In the genomic region with DNA sequence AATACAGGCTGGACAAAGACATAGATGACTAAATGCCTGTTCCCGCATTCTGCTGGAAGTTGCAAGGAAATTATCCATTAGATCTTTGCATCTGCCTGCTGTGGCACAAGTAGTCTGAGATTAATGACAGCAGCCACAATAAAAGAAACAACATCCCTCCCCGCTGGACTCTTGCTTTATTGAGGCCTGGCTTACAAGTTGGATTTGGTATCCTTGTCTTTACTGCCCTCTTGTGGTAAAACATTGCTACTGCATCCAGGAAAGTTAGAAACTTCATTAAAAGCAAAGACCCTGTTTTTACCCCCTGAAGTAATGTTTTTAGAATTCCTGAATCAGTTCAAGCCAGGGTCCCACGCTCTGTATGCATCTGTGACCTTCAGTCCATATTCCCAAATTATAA, we compare ENCODE assay signal across 9 mouse cellular contexts. TPM values are rescaled to one million over a fixed set of nuclear protein-coding genes. Genes with fewer than 3 reads are reported as not detected.
A peak's percentile ranks its signal among the peaks of the same experiment; 100 is the strongest.
DNase-seq lines count a peak whose midpoint lies in the region; ATAC-seq lines count a peak whose summit lies in the region.
"Had no signal": no experiment of that assay in that cellular context is flagged by ENCODE, and none has a peak within 500 bp of the region (broad histone marks: within the 10 kb centered on the region; RNA-seq: fewer than 3 reads in every experiment).

No protein-coding gene starts in this region.

- H3K9me3 ChIP-seq in heart, embryonic 11.5 days (replicated peaks; ENCODE audit: control insufficient read depth, low read length): no peaks in the 10 kb centered on the region
- no peaks in the 10 kb centered on the region for H3K9me3 ChIP-seq in midbrain, embryonic 13.5 days
- H3K9me3 ChIP-seq in midbrain, embryonic 10.5 days (replicated peaks): no peaks in the 10 kb centered on the region
- H3K9me3 ChIP-seq in limb, embryonic 11.5 days (ENCODE audit: control insufficient read depth, low read length): no peaks in the 10 kb centered on the region

- no peak overlapping the region for H3K4me2 ChIP-seq in heart, embryonic 11.5 days
- H3K4me2 ChIP-seq in midbrain, embryonic 13.5 days (replicated peaks): no peak overlapping the region
- H3K4me2 ChIP-seq in limb, embryonic 11.5 days (ENCODE audit: low read depth, severe bottlenecking): no peak overlapping the region

- H3K4me1 ChIP-seq in heart, embryonic 11.5 days (ENCODE audit: control insufficient read depth, insufficient read depth, low read length): no peaks in the 10 kb centered on the region
- 0 out of 2 replicates have a peak, but pooled peaks cover 5% of the 10 kb centered on the region for H3K4me1 ChIP-seq in midbrain, embryonic 13.5 days (replicated peaks)
- peaks cover 13% of the 10 kb centered on the region; the same call in 1 of the 2 replicates for H3K4me1 ChIP-seq in midbrain, embryonic 10.5 days
- peaks cover 5% of the 10 kb centered on the region; the same call in 1 of the 2 replicates for H3K4me1 ChIP-seq in limb, embryonic 11.5 days (ENCODE audit: control insufficient read depth, insufficient read depth, low read length)

- no peak overlapping the region for H3K27ac ChIP-seq in heart, embryonic 11.5 days (ENCODE audit: low read depth, low read length)
- H3K27ac ChIP-seq in midbrain, embryonic 13.5 days: peak overlapping the region; percentile 39; the same call in 1 of the 2 replicates
- H3K27ac ChIP-seq in midbrain, embryonic 10.5 days (replicated peaks): no peak overlapping the region
- no peak overlapping the region for H3K27ac ChIP-seq in limb, embryonic 11.5 days (replicated peaks; ENCODE audit: low read depth, low read length)

- H3K27me3 ChIP-seq in heart, embryonic 11.5 days (ENCODE audit: control insufficient read depth, insufficient read depth, low read length): no peaks in the 10 kb centered on the region
- 0 out of 2 replicates have a peak, but pooled peaks cover 2% of the 10 kb centered on the region for H3K27me3 ChIP-seq in midbrain, embryonic 13.5 days
- peaks cover 11% of the 10 kb centered on the region; the same call in 1 of the 2 replicates for H3K27me3 ChIP-seq in midbrain, embryonic 10.5 days (ENCODE audit: low read depth, poor library complexity, severe bottlenecking)
- H3K27me3 ChIP-seq in limb, embryonic 11.5 days (ENCODE audit: control insufficient read depth, insufficient read depth, low read length): no peaks in the 10 kb centered on the region

- no peaks in the 10 kb centered on the region for H3K36me3 ChIP-seq in heart, embryonic 11.5 days (ENCODE audit: control insufficient read depth, insufficient read depth, low read length)
- no peaks in the 10 kb centered on the region for H3K36me3 ChIP-seq in midbrain, embryonic 13.5 days
- no peaks in the 10 kb centered on the region for H3K36me3 ChIP-seq in midbrain, embryonic 10.5 days
- no peaks in the 10 kb centered on the region for H3K36me3 ChIP-seq in limb, embryonic 11.5 days (ENCODE audit: control insufficient read depth, insufficient read depth, low read length)

- H3K4me3 ChIP-seq in heart, embryonic 11.5 days (ENCODE audit: low read depth, low read length): no peak overlapping the region
- H3K4me3 ChIP-seq in midbrain, embryonic 13.5 days (replicated peaks): no peak overlapping the region
- H3K4me3 ChIP-seq in midbrain, embryonic 10.5 days: no peak overlapping the region
- no peak overlapping the region for H3K4me3 ChIP-seq in limb, embryonic 11.5 days (ENCODE audit: low read depth, low read length)

- 35% methylated on average over 3 of the region's 3 CpGs for WGBS in heart, embryonic 11.5 days (ENCODE audit: insufficient replicate concordance)
- 27% methylated on average over 3 of the region's 3 CpGs for WGBS in midbrain, embryonic 13.5 days
- WGBS in midbrain, embryonic 10.5 days: 33% methylated on average over 3 of the region's 3 CpGs
- 16% methylated on average over 3 of the region's 3 CpGs for WGBS in limb, embryonic 11.5 days

- no peak overlapping the region for H3K9ac ChIP-seq in heart, embryonic 11.5 days (ENCODE audit: low read depth, low read length)
- H3K9ac ChIP-seq in midbrain, embryonic 13.5 days (replicated peaks): no peak overlapping the region
- H3K9ac ChIP-seq in limb, embryonic 11.5 days (ENCODE audit: low read length): no peak overlapping the region

- peak; percentile 10 to 67 for DNase-seq in heart, adult 18-20 months
- no peak for DNase-seq in midbrain, embryonic 10.5 days (ENCODE audit: low spot score)
- peak; percentile 28 for DNase-seq in brain, embryonic 18.5 days (ENCODE audit: low read depth, low spot score)
- DNase-seq in limb, embryonic 11.5 days (ENCODE audit: low spot score): peak; percentile 54
- no peak for DNase-seq in yolk sac, embryonic 10.5 days (ENCODE audit: low spot score)
- no peak for DNase-seq in right cerebral cortex, postnatal 14 days

- no peak for ATAC-seq in heart, embryonic 11.5 days (replicated peaks; ENCODE audit: insufficient number of reproducible peaks, low FRiP score, low TSS enrichment)
- ATAC-seq in midbrain, embryonic 13.5 days: no peak
- ATAC-seq in limb, embryonic 11.5 days (ENCODE audit: insufficient number of reproducible peaks, low FRiP score, low TSS enrichment, low read depth): no peak

RNA-seq across cellular contexts. Expression of a gene that starts 31.4 kb away (rescaled TPM):
- total RNA-seq in heart, adult 18-20 months (2021): not detected
- 0.84 and 1.9 TPM in 2 replicates for polyA plus RNA-seq in heart, embryonic 11.5 days (2014; fragmentation: Nextera tagmentation; extraction: Ambion mirVana)
- polyA plus RNA-seq in midbrain, embryonic 13.5 days (2015; fragmentation: Nextera tagmentation; extraction: Ambion mirVana): 0.09 and 0.19 TPM in 2 replicates
- polyA plus RNA-seq in midbrain, embryonic 10.5 days (2016; fragmentation: Nextera tagmentation; extraction: Ambion mirVana): 0.06 TPM in 1 of 2 replicates, not detected in the other
- 0.53 TPM in 1 of 2 replicates, not detected in the other for polyA plus RNA-seq in limb, embryonic 11.5 days (2014; fragmentation: Nextera tagmentation; extraction: Ambion mirVana)
- total RNA-seq: layer of hippocampus, postnatal 25 days had no signal

Comparison
In these comparisons a context has a peak if more than half of its experiments do, and no peak if none do; other contexts are left out.
1. DNase-seq: peak in heart, adult 18-20 months (2 of 2), brain, embryonic 18.5 days (single experiment) and limb, embryonic 11.5 days (single experiment); none in midbrain, embryonic 10.5 days (single experiment), yolk sac, embryonic 10.5 days (single experiment) and right cerebral cortex, postnatal 14 days (single experiment).